Mouse (Mus musculus) embryo, embryonic 9.5 days (tissue): ENCODE measurements at regions not wholly inside any gene's neighbourhood (a gene's known extent, or its start where the extent isn't known, plus 50 kb on each side); places are given as distances from the start of the nearest gene placed in this dataset.

Source experiments
- DNase-seq: peaks from one replicate; pipeline ENCODE4 v3.0.0-alpha.2; 2017; ENCODE audit errors: extremely low spot score

GRCm38 (mm10) chr6:143622161-143622560 is 455.1 kb downstream of the Etnk1 start:
- DNase-seq: no peak

- DNase-seq: no peak
Measured at GRCm38 (mm10) chr6:143624901-143625300, 457.9 kb downstream of the Etnk1 start.

GRCm38 (mm10) chr6:143631581-143631980 is 464.6 kb downstream of the Etnk1 start:
- no peak for DNase-seq

- DNase-seq: no peak
Measured at GRCm38 (mm10) chr6:143633710-143634109, 466.7 kb downstream of the Etnk1 start.

GRCm38 (mm10) chr6:143634334-143634733 is 467.3 kb downstream of the Etnk1 start:
- DNase-seq: no peak

- DNase-seq: no peak
Measured at GRCm38 (mm10) chr6:143635043-143635442, 468.0 kb downstream of the Etnk1 start.

GRCm38 (mm10) chr6:143640652-143641051 is 473.6 kb downstream of the Etnk1 start:
- DNase-seq: peak; percentile 14

- DNase-seq: no peak
Measured at GRCm38 (mm10) chr6:143642052-143642451, 475.0 kb downstream of the Etnk1 start.

- no peak for DNase-seq
Measured at GRCm38 (mm10) chr6:143645989-143646388, 479.0 kb downstream of the Etnk1 start.

GRCm38 (mm10) chr6:143648501-143648900 is 481.5 kb downstream of the Etnk1 start:
- no peak for DNase-seq

- DNase-seq: no peak
Measured at GRCm38 (mm10) chr6:143656576-143656975, 489.6 kb downstream of the Etnk1 start.

GRCm38 (mm10) chr6:143660837-143661236 is 493.8 kb downstream of the Etnk1 start:
- no peak for DNase-seq

- no peak for DNase-seq
Measured at GRCm38 (mm10) chr6:143663306-143663705, 496.3 kb downstream of the Etnk1 start.

GRCm38 (mm10) chr6:143665374-143665773 is 498.4 kb downstream of the Etnk1 start:
- no peak for DNase-seq

GRCm38 (mm10) chr6:143668551-143668950 is 501.5 kb downstream of the Etnk1 start:
- no peak for DNase-seq

- no peak for DNase-seq
Measured at GRCm38 (mm10) chr6:143669446-143670130, 502.6 kb downstream of the Etnk1 start.

- DNase-seq: no peak
Measured at GRCm38 (mm10) chr6:143690131-143690530, 523.1 kb downstream of the Etnk1 start.

- no peak for DNase-seq
Measured at GRCm38 (mm10) chr6:143690866-143691265, 523.8 kb downstream of the Etnk1 start.

GRCm38 (mm10) chr6:143697997-143698396 is 531.0 kb downstream of the Etnk1 start:
- no peak for DNase-seq

- no peak for DNase-seq
Measured at GRCm38 (mm10) chr6:143703984-143704383, 537.0 kb downstream of the Etnk1 start.

- DNase-seq: no peak
Measured at GRCm38 (mm10) chr6:143706451-143706850, 539.4 kb downstream of the Etnk1 start.

- DNase-seq: no peak
Measured at GRCm38 (mm10) chr6:143714461-143714860, 547.4 kb downstream of the Etnk1 start.

GRCm38 (mm10) chr6:143750074-143750473 is 583.1 kb downstream of the Etnk1 start:
- no peak for DNase-seq
